Mouse (Mus musculus): ENCODE results near the gene Ccdc106. TPM values are rescaled to one million over a fixed set of nuclear protein-coding genes. Genes with fewer than 3 reads are reported as not detected.

The Ccdc106 gene
- polyA plus RNA-seq, 1 experiment from 2014 or later = 15.1 TPM

- H3K36me3 ChIP-seq (ENCODE audit: control insufficient read depth, insufficient read depth, low read length) = peaks cover 51% of the 10 kb centered on the region
- H3K4me1 ChIP-seq (replicated peaks; ENCODE audit: control insufficient read depth, insufficient read depth, low read length) = 0 out of 2 replicates have a peak, but pooled peaks cover 4% of the 10 kb centered on the region
- ATAC-seq (replicated peaks; ENCODE audit: low FRiP score, low TSS enrichment, low read depth) (no peak), DNase-seq (ENCODE audit: low spot score) (no peak)
- no peak overlapping the region for H3K4me3 ChIP-seq (ENCODE audit: low read depth, low read length)
- no peak overlapping the region for H3K27ac ChIP-seq (ENCODE audit: low read depth)
- H3K4me2 ChIP-seq (ENCODE audit: low read length) = no peak overlapping the region
- no peaks in the 10 kb centered on the region for H3K27me3 ChIP-seq (replicated peaks; ENCODE audit: control insufficient read depth, insufficient read depth, low read length)
- no peak overlapping the region for H3K9ac ChIP-seq (ENCODE audit: low read length)
- peaks cover 22% of the 10 kb centered on the region for H3K9me3 ChIP-seq (ENCODE audit: control insufficient read depth, low read length)
- WGBS = 93% methylated on average over 9 of the region's 9 CpGs
Measured at GRCm38 (mm10) chr7:5036136-5036535, 15.8 kb downstream of the Ccdc106 start.

- no peak for DNase-seq (ENCODE audit: low spot score)
- Histone ChIP-seq H3K27me3 (replicated peaks; ENCODE audit: control insufficient read depth, insufficient read depth, low read length) (no peaks in the 10 kb centered on the region), H3K4me1 (replicated peaks; ENCODE audit: control insufficient read depth, insufficient read depth, low read length) (0 out of 2 replicates have a peak, but pooled peaks cover 4% of the 10 kb centered on the region), H3K9ac (ENCODE audit: low read length) (no peak overlapping the region), H3K27ac (ENCODE audit: low read depth) (no peak overlapping the region), H3K4me3 (ENCODE audit: low read depth, low read length) (no peak overlapping the region), H3K4me2 (ENCODE audit: low read length) (no peak overlapping the region), H3K9me3 (ENCODE audit: control insufficient read depth, low read length) (peaks cover 13% of the 10 kb centered on the region), H3K36me3 (ENCODE audit: control insufficient read depth, insufficient read depth, low read length) (peaks cover 42% of the 10 kb centered on the region)
- ATAC-seq (replicated peaks; ENCODE audit: low FRiP score, low TSS enrichment, low read depth) = no peak
- WGBS = 96% methylated on average over 7 of the region's 7 CpGs
Measured at GRCm38 (mm10) chr7:5037026-5037425, 16.7 kb downstream of the Ccdc106 start.

GRCm38 (mm10) chr7:5037467-5037866 is 17.1 kb downstream of the Ccdc106 start:
- no peak for DNase-seq (ENCODE audit: low spot score)
- peak overlapping the region; percentile 95; the same call in 1 of the 2 replicates for H3K27ac ChIP-seq (ENCODE audit: low read depth)
- WGBS = 90% methylated on average over 8 of the region's 8 CpGs
- peak overlapping the region; percentile 61 for H3K4me3 ChIP-seq (ENCODE audit: low read depth, low read length)
- H3K9me3 ChIP-seq (ENCODE audit: control insufficient read depth, low read length) = peaks cover 8% of the 10 kb centered on the region
- H3K4me1 ChIP-seq (replicated peaks; ENCODE audit: control insufficient read depth, insufficient read depth, low read length) = 0 out of 2 replicates have a peak, but pooled peaks cover 4% of the 10 kb centered on the region
- ATAC-seq (replicated peaks; ENCODE audit: low FRiP score, low TSS enrichment, low read depth) = no peak
- H3K9ac ChIP-seq (ENCODE audit: low read length) = peak overlapping the region; percentile 66; the same call in 1 of the 2 replicates
- peak overlapping the region; percentile 60 for H3K4me2 ChIP-seq (ENCODE audit: low read length)
- peaks cover 38% of the 10 kb centered on the region for H3K36me3 ChIP-seq (ENCODE audit: control insufficient read depth, insufficient read depth, low read length)
- no peaks in the 10 kb centered on the region for H3K27me3 ChIP-seq (replicated peaks; ENCODE audit: control insufficient read depth, insufficient read depth, low read length)

- Histone ChIP-seq H3K4me1 (replicated peaks; ENCODE audit: control insufficient read depth, insufficient read depth, low read length) (0 out of 2 replicates have a peak, but pooled peaks cover 4% of the 10 kb centered on the region), H3K9me3 (ENCODE audit: control insufficient read depth, low read length) (peaks cover 6% of the 10 kb centered on the region; the same call in 1 of the 2 replicates), H3K4me2 (ENCODE audit: low read length) (peak within 1 kb of the TSS; percentile 60), H3K27me3 (replicated peaks; ENCODE audit: control insufficient read depth, insufficient read depth, low read length) (no peaks in the 10 kb centered on the region), H3K27ac (ENCODE audit: low read depth) (peak within 1 kb of the TSS; percentile 95), H3K9ac (ENCODE audit: low read length) (peak within 1 kb of the TSS; percentile 66), H3K4me3 (ENCODE audit: low read depth, low read length) (peak within 1 kb of the TSS; percentile 61), H3K36me3 (ENCODE audit: control insufficient read depth, insufficient read depth, low read length) (peaks cover 30% of the 10 kb centered on the region)
- WGBS = 1% methylated on average over 48 of the region's 48 CpGs
- peak; percentile 97 for ATAC-seq (replicated peaks; ENCODE audit: low FRiP score, low TSS enrichment, low read depth)
- DNase-seq (ENCODE audit: low spot score) = peak; percentile 96
Measured at GRCm38 (mm10) chr7:5038109-5038732, 17.9 kb downstream of the Ccdc106 start, which contains the start of gene Zfp784. Gene Zfp784 (minus strand): TSS chr7:5038446.

GRCm38 (mm10) chr7:5038940-5039339 is 18.6 kb downstream of the Ccdc106 start:
- ATAC-seq (replicated peaks; ENCODE audit: low FRiP score, low TSS enrichment, low read depth) (no peak), DNase-seq (ENCODE audit: low spot score) (no peak)
- peak overlapping the region; percentile 60 for H3K4me2 ChIP-seq (ENCODE audit: low read length)
- H3K9me3 ChIP-seq (ENCODE audit: control insufficient read depth, low read length) = peaks cover 6% of the 10 kb centered on the region; the same call in 1 of the 2 replicates
- 0 out of 2 replicates have a peak, but pooled peaks cover 4% of the 10 kb centered on the region for H3K4me1 ChIP-seq (replicated peaks; ENCODE audit: control insufficient read depth, insufficient read depth, low read length)
- peaks cover 23% of the 10 kb centered on the region for H3K36me3 ChIP-seq (ENCODE audit: control insufficient read depth, insufficient read depth, low read length)
- H3K9ac ChIP-seq (ENCODE audit: low read length) = peak overlapping the region; percentile 66
- H3K4me3 ChIP-seq (ENCODE audit: low read depth, low read length) = peak overlapping the region; percentile 61
- WGBS = 23% methylated on average over 5 of the region's 5 CpGs
- H3K27ac ChIP-seq (ENCODE audit: low read depth) = peak overlapping the region; percentile 95
- H3K27me3 ChIP-seq (replicated peaks; ENCODE audit: control insufficient read depth, insufficient read depth, low read length) = no peaks in the 10 kb centered on the region

- Histone ChIP-seq H3K27ac (ENCODE audit: low read depth) (no peak overlapping the region), H3K4me2 (ENCODE audit: low read length) (no peak overlapping the region), H3K9ac (ENCODE audit: low read length) (no peak overlapping the region), H3K36me3 (ENCODE audit: control insufficient read depth, insufficient read depth, low read length) (no peaks in the 10 kb centered on the region), H3K4me3 (ENCODE audit: low read depth, low read length) (no peak overlapping the region), H3K27me3 (replicated peaks; ENCODE audit: control insufficient read depth, insufficient read depth, low read length) (no peaks in the 10 kb centered on the region), H3K9me3 (ENCODE audit: control insufficient read depth, low read length) (no peaks in the 10 kb centered on the region), H3K4me1 (replicated peaks; ENCODE audit: control insufficient read depth, insufficient read depth, low read length) (no peaks in the 10 kb centered on the region)
- ATAC-seq (replicated peaks; ENCODE audit: low FRiP score, low TSS enrichment, low read depth) (no peak), DNase-seq (ENCODE audit: low spot score) (no peak)
- WGBS = 83% methylated on average over 2 of the region's 2 CpGs
Measured at GRCm38 (mm10) chr7:5044981-5045380, 24.6 kb downstream of the Ccdc106 start.

- H3K9ac ChIP-seq (ENCODE audit: low read length) = no peak overlapping the region
- WGBS = 67% methylated on average over 2 of the region's 2 CpGs
Measured at GRCm38 (mm10) chr7:5046112-5046511, 25.8 kb downstream of the Ccdc106 start.

GRCm38 (mm10) chr7:5047313-5047712 is 27.0 kb downstream of the Ccdc106 start:
- Histone ChIP-seq H3K9ac (ENCODE audit: low read length) (no peak overlapping the region), H3K4me2 (ENCODE audit: low read length) (no peak overlapping the region), H3K9me3 (ENCODE audit: control insufficient read depth, low read length) (no peaks in the 10 kb centered on the region), H3K27me3 (replicated peaks; ENCODE audit: control insufficient read depth, insufficient read depth, low read length) (peaks cover 5% of the 10 kb centered on the region; the same call in 1 of the 2 replicates), H3K27ac (ENCODE audit: low read depth) (no peak overlapping the region), H3K4me1 (replicated peaks; ENCODE audit: control insufficient read depth, insufficient read depth, low read length) (peaks cover 9% of the 10 kb centered on the region), H3K36me3 (ENCODE audit: control insufficient read depth, insufficient read depth, low read length) (no peaks in the 10 kb centered on the region), H3K4me3 (ENCODE audit: low read depth, low read length) (no peak overlapping the region)
- 25% methylated on average over 2 of the region's 2 CpGs for WGBS
- DNase-seq (ENCODE audit: low spot score) (no peak), ATAC-seq (replicated peaks; ENCODE audit: low FRiP score, low TSS enrichment, low read depth) (no peak)

More at GRCm38 (mm10) chr7:5046112-5046511, 25.8 kb downstream of the Ccdc106 start:
- Histone ChIP-seq H3K36me3 (ENCODE audit: control insufficient read depth, insufficient read depth, low read length) (no peaks in the 10 kb centered on the region), H3K4me1 (replicated peaks; ENCODE audit: control insufficient read depth, insufficient read depth, low read length) (0 out of 2 replicates have a peak, but pooled peaks cover 7% of the 10 kb centered on the region), H3K9me3 (ENCODE audit: control insufficient read depth, low read length) (no peaks in the 10 kb centered on the region), H3K4me3 (ENCODE audit: low read depth, low read length) (no peak overlapping the region), H3K27ac (ENCODE audit: low read depth) (no peak overlapping the region), H3K4me2 (ENCODE audit: low read length) (no peak overlapping the region), H3K27me3 (replicated peaks; ENCODE audit: control insufficient read depth, insufficient read depth, low read length) (no peaks in the 10 kb centered on the region)
- no peak for DNase-seq (ENCODE audit: low spot score)
- ATAC-seq (replicated peaks; ENCODE audit: low FRiP score, low TSS enrichment, low read depth) = no peak

Measured in intestine, embryonic 14.5 days (tissue).